Mouse (Mus musculus) left cerebral cortex, adult 18-20 months (tissue): ENCODE measurements at regions not wholly inside any gene's neighbourhood (a gene's known extent, or its start where the extent isn't known, plus 50 kb on each side); places are given as distances from the start of the nearest gene placed in this dataset.
A peak's percentile ranks its signal among the peaks of the same experiment; 100 is the strongest.

Experiments
- DNase-seq, 2 experiments: peaks; one replicate each; pipeline ENCODE4 v3.0.0; 2021 to 2022; ENCODE audit warnings: low spot score in 2 of 2, mixed read lengths in 1 of 2

GRCm38 (mm10) chr12:86579716-86580115, 98.8 kb upstream of the Vash1 start:
- no peak for DNase-seq

- DNase-seq = no peak
Observed at GRCm38 (mm10) chr12:86580132-86580718, 98.3 kb upstream of the Vash1 start.

- no peak for DNase-seq
Observed at GRCm38 (mm10) chr12:86582076-86582475, 96.4 kb upstream of the Vash1 start.

GRCm38 (mm10) chr12:86588010-86588409, 90.5 kb upstream of the Vash1 start:
- DNase-seq = no peak

GRCm38 (mm10) chr12:86592509-86592908, 86.0 kb upstream of the Vash1 start:
- DNase-seq = no peak

- DNase-seq = no peak
Observed at GRCm38 (mm10) chr12:86594647-86595046, 83.9 kb upstream of the Vash1 start.

- no peak for DNase-seq
Observed at GRCm38 (mm10) chr12:86600041-86600440, 78.5 kb upstream of the Vash1 start.

GRCm38 (mm10) chr12:86603521-86603920, 75.0 kb upstream of the Vash1 start:
- DNase-seq = no peak

- DNase-seq = no peak
Observed at GRCm38 (mm10) chr12:86612431-86613040, 66.0 kb upstream of the Vash1 start.

- DNase-seq = peak; percentile 50 to 57
Observed at GRCm38 (mm10) chr12:86614156-86614555, 64.3 kb upstream of the Vash1 start.

GRCm38 (mm10) chr12:86616327-86616726, 62.2 kb upstream of the Vash1 start:
- no peak for DNase-seq

- DNase-seq = no peak
Observed at GRCm38 (mm10) chr12:86624195-86624594, 54.3 kb upstream of the Vash1 start.

GRCm38 (mm10) chr12:86626684-86627083, 51.8 kb upstream of the Vash1 start:
- no peak for DNase-seq

GRCm38 (mm10) chr12:86628050-86628782, 50.3 kb upstream of the Vash1 start:
- DNase-seq = no peak
